Mouse (Mus musculus) heart, embryonic 10.5 days (tissue): ENCODE results near the gene Slc45a1. TPM values are rescaled to one million over a fixed set of nuclear protein-coding genes. Genes with fewer than 3 reads are reported as not detected.

Experiments
- DNase-seq: peaks from one replicate; pipeline ENCODE4 v3.0.0-alpha.2; 2017; ENCODE audit warnings: low spot score
- H3K27ac ChIP-seq: fragments of 300-500 bp; sonication (generic); 2 replicates; pipeline ENCODE4 v1.5.1; 2016; ENCODE audit warnings: mild to moderate bottlenecking
- H3K27me3 ChIP-seq: fragments of 300-500 bp; sonication (generic); 2 replicates; pipeline ENCODE4 v1.6.1; 2016; ENCODE audit warnings: mild to moderate bottlenecking; ENCODE audit not compliant: poor library complexity, insufficient read depth, severe bottlenecking
- H3K36me3 ChIP-seq: fragments of 300-500 bp; sonication (generic); 2 replicates; pipeline ENCODE4 v1.6.1; 2016; ENCODE audit warnings: mild to moderate bottlenecking, moderate library complexity
- H3K4me1 ChIP-seq: fragments of 300-500 bp; sonication (generic); 2 replicates; pipeline ENCODE4 v1.6.1; 2016; ENCODE audit warnings: mild to moderate bottlenecking
- H3K4me3 ChIP-seq: fragments of 300-500 bp; sonication (generic); 2 replicates; pipeline ENCODE4 v1.5.1; 2016; ENCODE audit warnings: mild to moderate bottlenecking, moderate library complexity
- H3K9me3 ChIP-seq: fragments of 300-500 bp; sonication (generic); 2 replicates; pipeline ENCODE4 v1.6.1; 2016; ENCODE audit warnings: mild to moderate bottlenecking, moderate library complexity
- WGBS: fragments of 180-500 bp; shearing (Covaris S2); methylation state at CpG from one replicate; pipeline ENCODE4 v1.1.7; 2016; 5-methylcytosine and 5-hydroxymethylcytosine counted together
- polyA plus RNA-seq: library from polyadenylated mRNA; unstranded; fragments of >200 nt; fragmentation: Nextera tagmentation; extraction: Ambion mirVana; gene quantifications from 2 replicates; pipeline ENCODE4 v1.2.1, GENCODE M21; 2016

Gene Slc45a1
- polyA plus RNA-seq = 0.10 and 0.15 TPM in 2 replicates

GRCm38 (mm10) chr4:150651390-150652277 lies at the start of gene Slc45a1:
TSS of gene Slc45a1 (minus strand) at chr4:150652174.
- WGBS = 8% methylated on average over 41 of the region's 41 CpGs
- DNase-seq = no peak
- H3K9me3 ChIP-seq = peaks cover 2% of the 10 kb centered on the region
- H3K36me3 ChIP-seq = no peaks in the 10 kb centered on the region
- H3K4me3 ChIP-seq = peak within 1 kb of the TSS; percentile 48
- peaks cover 15% of the 10 kb centered on the region for H3K4me1 ChIP-seq
- H3K27ac ChIP-seq = no peak within 1 kb of the TSS
- peaks cover 46% of the 10 kb centered on the region for H3K27me3 ChIP-seq

GRCm38 (mm10) chr4:150700849-150701248 lies 48.9 kb upstream of the Slc45a1 start:
- no peaks in the 10 kb centered on the region for H3K36me3 ChIP-seq
- no peak overlapping the region for H3K4me3 ChIP-seq
- H3K27me3 ChIP-seq = no peaks in the 10 kb centered on the region
- H3K9me3 ChIP-seq = no peaks in the 10 kb centered on the region
- H3K27ac ChIP-seq = no peak overlapping the region
- peaks cover 6% of the 10 kb centered on the region; the same call in 1 of the 2 replicates for H3K4me1 ChIP-seq
- WGBS = 87% methylated on average over 9 of the region's 9 CpGs
- DNase-seq = no peak

GRCm38 (mm10) chr4:150694434-150695108 lies 42.6 kb upstream of the Slc45a1 start:
- Histone ChIP-seq H3K27ac (peak overlapping the region; percentile 47; the same call in 1 of the 2 replicates), H3K27me3 (no peaks in the 10 kb centered on the region; the same call in 1 of the 2 replicates), H3K4me3 (no peak overlapping the region), H3K9me3 (no peaks in the 10 kb centered on the region), H3K4me1 (peaks cover 17% of the 10 kb centered on the region), H3K36me3 (no peaks in the 10 kb centered on the region)
- 64% methylated on average over 10 of the region's 10 CpGs for WGBS
- no peak for DNase-seq

GRCm38 (mm10) chr4:150692861-150693403 lies 41.0 kb upstream of the Slc45a1 start:
- no peak for DNase-seq
- H3K27me3 ChIP-seq = no peaks in the 10 kb centered on the region; the same call in 1 of the 2 replicates
- no peaks in the 10 kb centered on the region for H3K36me3 ChIP-seq
- no peak overlapping the region for H3K27ac ChIP-seq
- H3K4me1 ChIP-seq = peaks cover 19% of the 10 kb centered on the region
- WGBS = 67% methylated on average over 10 of the region's 10 CpGs
- no peaks in the 10 kb centered on the region for H3K9me3 ChIP-seq
- no peak overlapping the region for H3K4me3 ChIP-seq

- Histone ChIP-seq H3K9me3 (no peaks in the 10 kb centered on the region), H3K4me1 (peaks cover 28% of the 10 kb centered on the region), H3K4me3 (no peak overlapping the region), H3K27me3 (no peaks in the 10 kb centered on the region; the same call in 1 of the 2 replicates), H3K36me3 (no peaks in the 10 kb centered on the region), H3K27ac (0 out of 2 replicates have a peak overlapping the region, but pooled peaks have one; percentile 17)
- WGBS = 80% methylated on average over 3 of the region's 3 CpGs
- no peak for DNase-seq
Observed at GRCm38 (mm10) chr4:150690759-150691158, 38.8 kb upstream of the Slc45a1 start.

GRCm38 (mm10) chr4:150689553-150689952 lies 37.6 kb upstream of the Slc45a1 start:
- H3K27ac ChIP-seq = 0 out of 2 replicates have a peak overlapping the region, but pooled peaks have one; percentile 16
- H3K9me3 ChIP-seq = no peaks in the 10 kb centered on the region
- H3K36me3 ChIP-seq = no peaks in the 10 kb centered on the region
- no peak for DNase-seq
- H3K4me3 ChIP-seq = no peak overlapping the region
- 78% methylated on average over 10 of the region's 10 CpGs for WGBS
- no peaks in the 10 kb centered on the region for H3K27me3 ChIP-seq
- peaks cover 34% of the 10 kb centered on the region for H3K4me1 ChIP-seq

GRCm38 (mm10) chr4:150687126-150687753 lies 35.3 kb upstream of the Slc45a1 start:
- H3K27me3 ChIP-seq = no peaks in the 10 kb centered on the region
- no peaks in the 10 kb centered on the region for H3K9me3 ChIP-seq
- H3K27ac ChIP-seq = no peak overlapping the region
- DNase-seq = no peak
- no peaks in the 10 kb centered on the region for H3K36me3 ChIP-seq
- peaks cover 29% of the 10 kb centered on the region for H3K4me1 ChIP-seq
- H3K4me3 ChIP-seq = no peak overlapping the region
- 57% methylated on average over 10 of the region's 10 CpGs for WGBS

- DNase-seq = no peak
- no peak overlapping the region for H3K4me3 ChIP-seq
- H3K36me3 ChIP-seq = no peaks in the 10 kb centered on the region
- no peaks in the 10 kb centered on the region for H3K9me3 ChIP-seq
- peaks cover 26% of the 10 kb centered on the region for H3K4me1 ChIP-seq
- H3K27ac ChIP-seq = no peak overlapping the region
- H3K27me3 ChIP-seq = no peaks in the 10 kb centered on the region
Observed at GRCm38 (mm10) chr4:150686538-150686937, 34.6 kb upstream of the Slc45a1 start.

- no peaks in the 10 kb centered on the region for H3K9me3 ChIP-seq
- WGBS = 61% methylated on average over 7 of the region's 8 CpGs
- peaks cover 21% of the 10 kb centered on the region for H3K4me1 ChIP-seq
- no peak overlapping the region for H3K27ac ChIP-seq
- no peaks in the 10 kb centered on the region for H3K27me3 ChIP-seq
- H3K4me3 ChIP-seq = no peak overlapping the region
- no peak for DNase-seq
- no peaks in the 10 kb centered on the region for H3K36me3 ChIP-seq
Observed at GRCm38 (mm10) chr4:150685778-150686493, 34.0 kb upstream of the Slc45a1 start.

GRCm38 (mm10) chr4:150685043-150685777 lies 33.2 kb upstream of the Slc45a1 start:
- Histone ChIP-seq H3K4me1 (peaks cover 21% of the 10 kb centered on the region), H3K36me3 (no peaks in the 10 kb centered on the region), H3K4me3 (no peak overlapping the region), H3K27ac (no peak overlapping the region), H3K27me3 (no peaks in the 10 kb centered on the region), H3K9me3 (no peaks in the 10 kb centered on the region)
- WGBS = 55% methylated on average over 15 of the region's 15 CpGs
- DNase-seq = no peak

- DNase-seq = no peak
- 43% methylated on average over 5 of the region's 5 CpGs for WGBS
- no peak overlapping the region for H3K4me3 ChIP-seq
- no peaks in the 10 kb centered on the region for H3K36me3 ChIP-seq
- no peak overlapping the region for H3K27ac ChIP-seq
- H3K27me3 ChIP-seq = no peaks in the 10 kb centered on the region
- H3K9me3 ChIP-seq = no peaks in the 10 kb centered on the region
- peaks cover 18% of the 10 kb centered on the region for H3K4me1 ChIP-seq
Observed at GRCm38 (mm10) chr4:150680373-150680772, 28.4 kb upstream of the Slc45a1 start.
